Mouse (Mus musculus) c-Kit-positive CD71-positive TER-119-negative erythroid progenitor cells, embryonic 14.5 days (primary cell): ENCODE measurements around the gene Veph1.

Experiments
- DNase-seq: peaks from one replicate; pipeline ENCODE4 v3.0.0-alpha.2; 2013; ENCODE audit warnings: low read depth

Gene Veph1

DNA sequence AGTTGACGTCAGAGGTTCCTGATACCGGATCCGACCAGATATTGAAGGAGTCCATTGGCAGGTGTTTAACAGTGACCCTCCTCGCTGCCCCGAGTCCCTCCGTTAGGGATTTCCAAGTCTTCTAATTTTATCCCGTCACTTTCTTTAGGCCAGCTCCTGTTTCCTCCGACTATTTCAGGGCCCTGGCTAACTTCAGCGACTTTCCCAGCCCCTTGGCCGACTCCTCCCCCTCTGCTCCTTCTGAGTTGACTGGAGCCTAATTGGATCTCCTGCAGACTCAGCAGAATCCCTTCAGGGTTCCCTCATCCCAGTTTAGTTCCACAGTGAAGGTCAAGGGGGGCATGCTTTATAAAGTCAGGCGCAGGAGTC is 75.4 kb downstream of the Veph1 start:
- no peak for DNase-seq

DNA sequence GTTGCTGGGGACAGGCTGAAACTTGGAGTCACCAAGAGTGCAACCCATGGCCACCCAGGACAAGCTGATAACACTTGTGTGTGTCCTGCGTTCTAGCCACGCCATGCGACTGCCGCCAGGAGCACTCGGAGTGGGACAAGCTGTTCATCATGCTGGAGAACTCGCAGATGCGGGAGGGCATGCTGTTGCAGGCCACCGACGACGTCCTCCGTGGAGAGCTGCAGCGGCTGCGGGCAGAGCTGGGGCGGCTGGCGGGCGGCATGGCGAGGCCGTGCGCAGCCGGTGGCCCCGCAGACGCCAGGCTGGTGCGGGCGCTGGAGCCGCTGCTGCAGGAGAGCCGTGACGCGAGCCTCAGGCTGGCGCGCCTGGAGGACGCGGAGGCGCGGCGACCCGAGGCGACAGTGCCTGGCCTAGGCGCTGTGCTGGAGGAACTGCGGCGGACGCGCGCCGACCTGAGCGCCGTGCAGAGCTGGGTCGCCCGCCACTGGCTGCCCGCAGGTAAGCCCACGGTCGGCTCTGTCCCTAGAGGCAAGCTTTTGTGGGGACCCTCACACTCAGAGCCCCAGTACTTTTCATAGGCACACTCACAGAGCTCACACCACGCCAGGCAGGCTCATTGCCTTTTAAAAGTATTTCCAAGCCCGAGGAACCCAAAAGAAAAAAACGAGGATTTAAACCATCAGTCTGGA is 75.9 kb downstream of the Veph1 start:
- no peak for DNase-seq

DNA sequence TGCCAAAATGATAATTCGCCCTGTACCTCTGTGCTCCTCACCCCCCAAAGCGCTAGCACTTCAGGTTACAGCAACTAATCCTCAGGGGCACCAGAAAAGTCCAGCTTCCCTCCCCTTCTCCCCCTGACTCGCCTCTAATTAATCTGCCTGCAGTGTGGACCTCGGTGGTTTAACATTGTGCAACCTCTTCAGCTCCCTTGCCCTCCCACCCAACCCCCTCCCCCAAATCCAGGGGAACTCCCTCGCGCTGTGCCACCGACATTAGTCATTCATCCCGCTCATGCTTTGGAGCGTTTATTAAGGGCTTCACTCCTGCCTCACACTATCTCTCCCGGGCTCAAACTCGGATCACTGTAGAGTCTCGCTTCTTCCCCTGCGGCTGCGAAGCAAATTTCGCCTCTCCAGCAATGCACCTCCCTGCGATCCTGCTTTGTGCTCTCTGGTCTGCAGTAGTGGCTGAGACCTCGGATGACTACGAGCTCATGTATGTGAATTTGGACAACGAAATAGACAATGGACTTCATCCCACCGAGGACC is 76.9 kb downstream of the Veph1 start, which contains the start of gene Ptx3:
TSS of gene Ptx3 (plus strand) at position 256 of the 537 bp plus-strand sequence.
- no peak for DNase-seq

DNA sequence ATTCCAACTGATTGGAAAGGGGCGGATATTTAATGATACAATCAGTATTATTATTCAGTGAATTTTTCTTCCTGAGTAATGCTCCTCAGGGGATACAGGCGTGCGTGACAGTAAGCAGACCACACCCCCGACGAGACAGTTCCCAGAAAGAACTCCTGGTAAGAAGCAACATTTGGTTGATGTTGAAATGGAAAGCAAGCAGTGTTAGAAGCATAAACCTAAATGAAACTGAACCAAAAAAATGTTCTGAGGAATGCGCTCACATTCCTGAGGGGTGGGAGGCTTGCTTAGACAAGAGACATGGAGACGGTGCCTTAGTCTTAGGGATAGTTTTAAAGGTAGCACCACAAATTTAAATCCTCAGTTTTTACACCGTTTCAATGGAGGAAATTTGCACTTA is 80.9 kb downstream of the Veph1 start:
- no peak for DNase-seq

DNA sequence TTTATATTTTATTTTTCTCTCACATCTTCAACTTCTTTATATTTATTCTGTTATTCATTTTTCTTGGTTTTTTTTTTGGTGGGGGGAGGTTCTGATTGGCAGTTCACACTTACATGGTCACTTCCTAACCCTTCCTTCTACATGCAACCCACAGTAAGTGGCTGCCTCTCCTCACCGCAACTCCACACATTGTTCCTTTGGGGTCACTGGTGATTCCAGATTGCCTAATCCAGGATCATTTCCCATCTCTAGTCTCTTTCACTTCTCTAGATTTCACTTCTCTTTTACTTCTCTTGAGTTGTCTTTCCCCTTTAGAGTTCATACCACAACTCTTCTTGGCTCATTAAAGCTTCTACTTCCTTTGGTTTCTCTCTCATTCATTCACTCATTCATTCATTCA is 83.1 kb downstream of the Veph1 start:
- no peak for DNase-seq

DNA sequence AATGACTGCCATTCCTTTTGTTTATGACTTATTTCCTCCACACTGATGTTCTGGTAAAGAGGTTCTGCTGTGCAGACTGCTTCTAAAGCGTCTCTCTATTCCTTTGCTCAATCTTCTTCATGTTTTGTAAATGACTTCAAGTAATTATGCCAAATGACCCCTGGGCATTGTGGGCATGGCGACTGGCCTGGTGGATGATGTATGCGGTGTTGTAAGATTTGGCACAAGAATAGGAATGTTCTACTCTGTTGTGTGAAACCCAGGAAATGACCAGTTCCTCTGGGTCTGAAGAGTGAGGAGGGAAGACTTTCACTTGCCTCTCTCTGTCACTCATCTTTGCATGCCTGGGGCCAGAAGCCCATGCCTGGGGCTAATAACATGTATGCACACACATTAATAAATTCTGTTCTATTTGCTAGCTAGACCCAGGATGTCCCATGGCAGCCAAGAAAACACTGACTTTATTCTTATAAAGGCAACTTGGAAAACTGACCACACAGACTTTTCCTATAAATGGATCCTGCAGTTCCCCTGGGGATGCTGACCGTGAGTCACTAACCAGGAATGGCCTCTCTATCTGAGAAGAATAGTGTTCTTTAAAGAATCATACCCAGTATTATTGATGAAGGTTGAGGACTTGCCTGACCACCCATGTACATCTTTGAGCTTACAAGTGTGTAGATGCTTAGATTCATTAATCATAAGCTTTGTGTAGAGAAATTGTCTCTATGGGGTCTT is 87.6 kb downstream of the Veph1 start:
- DNase-seq: no peak

DNA sequence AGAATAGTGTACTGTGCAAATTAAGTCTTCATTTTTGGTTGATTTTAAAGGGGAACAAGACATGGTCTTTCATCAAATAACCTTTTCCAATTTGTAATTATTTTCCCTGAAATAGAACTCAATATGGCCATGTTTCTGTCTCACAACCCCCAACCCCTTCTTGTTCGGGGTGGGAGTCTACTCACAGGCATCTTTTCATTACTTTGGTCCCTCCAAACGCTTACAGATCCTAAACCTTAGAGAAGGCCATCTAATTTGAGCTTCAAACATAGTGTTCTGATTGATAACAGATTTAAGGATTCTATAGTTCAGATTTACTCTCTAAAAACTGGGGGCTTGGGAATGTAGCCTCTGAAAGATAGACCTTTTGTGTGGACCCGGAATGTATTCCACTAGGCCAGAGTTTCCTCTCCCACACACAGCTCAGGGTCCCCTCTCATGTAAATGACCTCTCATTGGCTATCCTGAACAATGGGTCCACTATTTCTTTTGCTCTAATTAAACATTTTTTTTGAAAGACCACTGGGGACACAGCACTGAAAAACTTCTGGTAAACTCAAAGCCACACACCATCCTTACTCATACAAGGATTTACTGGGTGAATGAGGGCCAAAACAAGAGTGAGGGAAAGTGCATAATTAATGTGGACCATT is 102.6 kb downstream of the Veph1 start:
- DNase-seq: no peak

DNA sequence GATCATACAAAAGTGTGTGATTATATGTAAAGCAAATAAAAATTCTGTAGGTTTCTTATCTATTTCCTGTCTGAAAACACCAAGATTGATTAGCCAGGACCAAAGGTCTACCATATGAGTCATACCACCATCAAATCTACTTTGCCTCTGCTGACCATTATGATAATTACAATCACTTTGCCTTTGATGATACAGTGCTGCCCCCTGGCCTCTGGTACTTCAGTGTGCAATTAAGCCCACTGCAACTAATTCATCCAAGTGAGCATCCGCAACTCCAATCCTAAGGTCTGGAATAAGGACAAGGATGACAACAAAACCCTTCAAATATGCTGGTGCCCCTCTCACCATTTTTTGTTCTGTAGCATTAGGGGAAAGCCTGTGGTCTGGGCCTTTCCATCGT is 117.0 kb downstream of the Veph1 start:
- no peak for DNase-seq

DNA sequence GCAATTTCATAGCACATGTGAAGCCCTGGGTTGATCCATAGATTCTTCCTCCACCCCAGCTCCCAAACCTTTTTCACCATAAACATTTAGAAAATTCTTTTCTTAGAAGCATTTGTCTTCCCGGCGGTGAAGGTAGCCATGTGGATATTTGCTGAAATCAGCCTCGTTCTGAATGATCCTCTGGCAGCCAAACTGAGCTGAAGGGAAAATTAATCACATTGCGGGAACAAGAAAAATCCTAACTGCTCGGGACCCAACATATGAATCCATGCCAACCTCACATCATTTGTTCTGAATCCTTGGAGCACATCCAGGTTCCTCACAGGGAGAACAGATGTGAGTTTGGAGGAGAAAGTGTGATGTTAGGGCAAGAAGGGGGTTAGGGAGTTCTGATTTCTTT is 123.7 kb downstream of the Veph1 start:
- DNase-seq: no peak

DNA sequence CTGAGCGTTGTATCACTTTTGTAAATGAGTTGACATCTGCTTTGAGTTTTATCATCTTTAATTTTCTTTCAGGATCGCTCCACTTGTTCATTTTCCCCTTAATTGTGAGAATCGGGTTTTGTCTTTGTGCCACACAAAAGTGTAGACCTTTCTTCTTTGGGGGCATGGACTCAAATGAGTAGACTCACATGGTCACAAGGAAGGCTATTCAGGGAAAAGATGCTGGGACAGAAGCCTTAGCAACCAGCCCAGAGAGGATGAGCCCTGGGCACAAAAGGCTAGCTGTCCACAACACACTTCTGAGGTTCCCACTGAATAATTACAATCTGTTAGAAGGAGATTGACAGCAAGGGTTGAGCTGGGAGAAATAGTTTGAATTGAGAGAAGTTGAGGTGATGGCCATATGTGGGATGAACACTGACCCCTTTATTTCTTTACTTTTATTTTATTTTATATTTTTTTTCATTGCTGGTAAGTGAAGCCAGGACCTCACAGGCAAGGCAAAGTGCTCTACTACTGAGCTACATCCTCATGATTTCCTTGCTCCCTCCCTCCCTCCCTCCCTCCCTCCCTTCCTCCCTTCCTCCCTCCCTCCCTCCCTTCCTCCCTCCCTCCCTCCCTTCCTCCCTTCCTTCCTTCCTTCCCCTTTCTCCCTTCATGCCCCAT is 126.6 kb downstream of the Veph1 start:
- no peak for DNase-seq

DNA sequence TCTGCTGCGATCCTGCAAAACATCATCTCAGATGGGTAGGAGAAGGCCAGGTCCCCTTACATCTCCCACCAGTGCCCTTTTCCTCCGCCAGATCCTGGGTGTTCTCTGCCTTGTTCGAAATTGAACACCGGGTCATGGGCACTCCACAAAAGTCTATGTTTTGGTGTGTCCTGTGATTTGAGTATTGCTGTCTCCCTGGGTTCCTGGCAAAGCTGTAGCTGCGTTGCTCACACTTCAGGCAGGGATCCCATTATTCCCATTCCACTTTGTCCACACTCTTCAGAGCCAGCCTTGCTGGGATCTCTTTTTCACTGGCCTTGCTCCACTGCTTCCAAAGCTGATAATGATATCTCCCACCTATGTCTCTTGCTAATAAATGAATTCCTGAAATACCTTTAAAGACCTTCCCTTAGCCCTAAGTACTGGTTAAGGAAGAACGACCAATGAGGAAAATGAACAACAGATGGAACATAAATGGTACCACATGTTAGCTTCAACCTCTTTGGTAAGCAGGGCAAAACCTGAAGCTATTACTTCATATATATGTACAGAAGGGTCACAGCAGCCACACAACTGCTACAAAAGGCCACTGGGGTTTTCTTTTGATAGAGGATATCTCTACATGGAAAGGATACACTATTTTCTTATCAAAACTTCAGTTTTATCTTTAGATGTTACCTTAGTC is 129.9 kb downstream of the Veph1 start:
- no peak for DNase-seq

DNA sequence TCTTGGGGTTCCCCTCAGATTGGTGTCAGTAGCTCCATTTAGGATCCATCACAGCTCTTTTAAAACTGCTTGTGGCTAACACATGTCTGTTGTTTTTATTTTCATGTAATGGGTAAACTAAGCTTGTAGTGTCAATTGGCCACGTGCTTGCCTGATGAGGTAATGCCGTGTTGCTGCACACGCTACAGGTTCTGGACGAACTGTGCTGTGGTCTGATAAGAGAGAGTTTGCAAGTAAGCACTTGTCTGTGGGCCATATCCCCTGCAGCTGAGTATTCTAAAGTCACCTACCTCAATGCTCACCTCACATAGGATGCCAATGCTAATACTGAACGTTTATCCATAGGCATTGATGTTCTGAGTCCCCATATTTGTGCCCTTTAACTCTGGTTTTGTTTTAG is 131.6 kb downstream of the Veph1 start:
- DNase-seq: no peak

DNA sequence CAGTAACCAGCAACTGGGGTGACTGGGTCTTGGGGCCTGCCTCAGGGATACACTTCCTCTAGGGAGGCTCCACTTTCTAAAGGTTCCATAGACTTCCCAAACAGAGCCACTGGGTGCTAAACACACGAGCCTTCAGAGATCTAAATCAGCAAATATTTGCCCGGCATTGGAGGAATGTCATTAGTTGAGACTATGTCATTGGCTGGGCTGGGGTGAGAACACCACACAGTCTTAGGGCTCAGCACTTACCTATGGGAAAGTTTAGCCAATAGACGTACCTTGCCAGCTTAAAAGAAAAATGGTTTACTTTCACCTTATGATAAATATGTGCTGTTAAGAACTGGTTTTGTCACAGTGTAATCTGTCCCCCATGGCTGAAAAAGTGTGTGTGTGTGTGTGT is 132.1 kb downstream of the Veph1 start:
- DNase-seq: no peak

DNA sequence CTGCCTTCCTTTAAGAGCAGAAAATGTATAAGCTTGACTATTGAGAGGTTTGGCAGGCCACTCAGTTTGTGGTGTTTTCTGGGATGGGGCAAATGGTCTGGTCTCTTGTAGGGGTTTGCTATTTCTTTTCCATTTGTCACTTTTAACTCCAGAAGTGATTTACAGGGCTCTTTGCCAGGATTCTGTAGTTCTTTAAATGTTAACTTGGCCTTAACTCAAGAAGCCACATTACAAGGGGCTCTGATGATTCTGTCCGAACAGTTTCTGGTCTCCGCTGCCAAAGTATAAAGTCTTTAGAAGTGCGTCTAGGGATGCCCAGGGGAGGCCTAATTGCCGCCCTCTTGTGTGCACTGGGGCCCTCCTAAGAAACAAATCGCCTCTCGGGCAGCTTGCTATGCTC is 134.0 kb downstream of the Veph1 start:
- no peak for DNase-seq

DNA sequence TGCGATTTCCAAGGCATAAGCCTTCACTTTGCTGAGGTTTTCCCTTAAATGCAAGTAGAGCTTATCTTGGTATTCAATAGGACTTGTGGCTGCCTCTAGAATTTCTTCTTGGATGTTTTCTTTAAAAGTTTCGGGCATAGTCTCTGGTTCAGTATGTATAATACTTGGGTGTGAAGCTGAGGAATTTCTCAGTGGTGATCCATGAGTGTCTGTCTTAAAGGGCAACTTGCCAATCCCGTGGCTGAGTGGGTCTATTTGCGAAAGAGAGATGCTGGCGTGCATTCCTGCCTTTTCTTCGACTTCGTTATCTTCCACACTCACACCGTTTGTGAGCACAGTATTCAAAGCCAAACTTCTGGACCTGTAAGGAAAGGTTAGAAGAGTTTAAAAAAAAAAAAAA is 138.7 kb downstream of the Veph1 start:
- DNase-seq: no peak

DNA sequence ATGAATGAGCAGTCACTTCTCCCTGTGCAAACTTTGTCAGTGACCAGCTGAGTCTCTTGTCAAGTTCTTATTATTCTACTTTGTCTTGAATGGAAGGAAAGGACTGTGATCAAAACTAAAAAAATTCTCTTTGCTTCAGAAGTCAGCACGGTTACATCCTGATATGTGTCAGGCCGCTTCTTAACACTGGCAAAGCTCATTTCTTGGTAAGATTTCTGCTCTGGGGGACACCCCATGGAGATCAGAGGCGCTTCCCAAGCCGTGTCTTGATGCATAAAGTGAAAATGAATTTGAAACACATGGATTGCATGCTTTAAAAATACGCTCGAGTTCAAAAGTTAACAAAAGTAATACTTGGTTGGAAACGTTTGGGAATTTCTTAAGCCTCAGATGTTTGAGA is 159.0 kb downstream of the Veph1 start:
- DNase-seq: no peak

DNA sequence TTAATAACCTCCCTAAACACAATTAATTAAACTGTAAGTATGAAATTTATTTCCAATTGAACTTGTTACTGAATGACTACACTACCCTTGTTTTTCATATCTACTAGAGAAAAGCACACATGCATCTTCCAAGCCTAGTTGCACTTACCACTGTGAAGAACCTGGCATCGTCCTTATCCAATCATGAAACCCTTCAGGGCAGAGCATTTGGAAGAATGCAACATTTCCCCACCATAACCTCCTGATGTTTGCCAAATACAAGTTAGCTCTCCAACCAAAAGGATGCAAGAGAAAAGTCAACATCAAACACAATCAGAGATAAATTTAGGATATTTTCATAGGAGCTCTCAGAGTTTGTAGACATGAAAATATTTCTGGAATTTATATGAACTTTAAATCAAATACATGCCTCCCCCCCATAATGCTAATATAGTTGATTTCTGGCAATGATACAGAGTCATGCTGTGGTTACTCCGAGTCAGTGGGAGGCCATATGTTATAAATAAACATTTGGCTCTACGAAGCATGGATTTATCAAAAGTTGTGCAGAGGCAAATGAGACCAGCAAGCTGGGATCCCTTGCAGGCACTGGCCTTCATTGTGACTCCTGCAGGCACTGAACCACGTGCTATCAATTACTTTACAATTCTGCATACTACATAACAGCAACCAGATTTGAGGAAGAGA is 165.2 kb downstream of the Veph1 start:
- no peak for DNase-seq

DNA sequence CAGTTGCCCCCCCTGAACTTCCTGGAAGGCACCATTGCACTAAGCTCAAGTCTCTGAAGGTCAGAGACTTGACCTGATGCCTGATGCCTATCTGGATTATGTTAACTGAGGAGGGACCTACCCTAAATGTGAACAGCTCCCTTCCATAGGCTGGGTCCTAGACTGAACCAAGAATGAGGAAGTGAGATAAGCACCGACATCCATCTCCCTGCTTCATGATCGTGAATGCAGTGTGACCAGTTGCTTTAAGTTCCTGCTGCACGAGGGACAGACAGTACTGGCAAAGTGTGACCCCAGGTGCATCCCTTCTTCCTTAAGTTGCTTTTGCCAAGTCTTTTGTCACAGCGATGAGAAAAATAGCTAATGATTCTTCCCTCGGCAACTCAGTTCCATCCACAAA is 166.9 kb downstream of the Veph1 start:
- DNase-seq: no peak

DNA sequence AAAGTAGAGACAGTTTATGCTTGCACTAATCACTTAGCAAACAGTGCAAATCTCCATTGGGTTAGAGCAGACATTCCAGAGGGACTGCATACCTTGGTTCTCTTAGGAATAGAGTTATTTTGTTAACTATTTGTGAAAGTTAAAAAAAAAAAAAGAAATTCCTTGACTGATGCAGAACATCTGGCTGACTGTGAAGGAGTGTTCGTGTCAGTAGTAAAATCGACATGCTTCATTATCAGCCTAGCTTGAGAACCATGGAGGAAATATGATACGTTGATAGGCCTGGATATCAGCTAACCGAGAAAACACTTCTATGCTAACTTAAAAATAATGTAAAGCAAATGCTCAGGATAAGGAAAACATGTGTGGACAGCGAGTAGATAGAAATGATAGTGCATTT is 191.1 kb downstream of the Veph1 start:
- no peak for DNase-seq

DNA sequence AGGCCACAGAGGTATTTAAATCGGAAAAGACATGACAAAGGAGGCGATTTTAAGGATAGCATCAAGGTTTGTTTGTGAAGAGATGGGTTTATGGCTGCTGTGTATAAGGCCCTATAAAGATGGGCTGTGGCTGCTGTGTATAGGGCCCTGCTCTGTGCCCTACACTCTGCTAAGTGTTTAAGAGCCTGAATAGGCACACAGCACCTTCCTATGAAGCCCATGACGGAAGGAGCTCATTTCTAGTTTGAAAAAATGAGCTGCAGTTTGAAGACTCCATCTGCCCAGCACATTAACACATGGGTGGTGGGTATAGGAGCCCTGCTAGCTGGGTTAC is 194.1 kb downstream of the Veph1 start:
- DNase-seq: no peak

DNA sequence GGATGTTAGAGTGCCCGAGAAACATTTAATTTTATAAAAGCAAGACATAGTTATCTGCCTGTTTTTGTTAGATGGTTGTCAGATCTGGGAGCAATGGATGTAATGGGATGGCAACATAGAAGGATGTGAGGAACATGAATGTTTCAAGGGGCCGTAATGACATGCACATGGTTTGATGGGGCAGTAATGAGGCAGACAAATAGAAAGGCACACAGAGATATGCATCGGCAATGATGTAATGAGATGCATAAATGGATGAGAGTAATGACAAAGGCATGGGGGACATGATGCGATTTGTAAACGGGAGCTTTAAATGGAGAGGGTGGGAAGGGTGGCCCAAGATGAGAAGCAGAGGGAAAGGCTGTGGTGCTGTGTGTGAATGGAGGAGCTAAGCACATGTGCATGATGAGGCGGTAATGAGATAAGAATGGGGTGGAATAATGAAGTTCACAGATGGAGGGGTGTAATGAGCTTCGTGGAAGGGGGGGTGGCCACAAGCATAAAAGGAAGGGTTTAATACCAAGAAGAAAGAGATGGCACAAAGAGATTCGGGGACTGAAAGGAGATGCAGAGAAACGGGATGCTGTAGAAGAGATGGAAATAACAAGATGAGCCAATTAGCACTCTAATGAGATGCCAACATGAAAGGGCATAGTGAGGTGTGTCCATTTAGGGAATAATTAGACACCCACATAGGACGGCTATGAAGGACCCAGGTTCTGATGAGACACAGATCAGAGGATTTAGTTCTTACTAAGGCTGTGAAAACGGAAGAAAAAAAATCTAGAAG is 194.6 kb downstream of the Veph1 start:
- DNase-seq: no peak
